Mouse (Mus musculus): ENCODE measurements around the gene 4833423E24Rik.

4833423E24Rik gene

DNA sequence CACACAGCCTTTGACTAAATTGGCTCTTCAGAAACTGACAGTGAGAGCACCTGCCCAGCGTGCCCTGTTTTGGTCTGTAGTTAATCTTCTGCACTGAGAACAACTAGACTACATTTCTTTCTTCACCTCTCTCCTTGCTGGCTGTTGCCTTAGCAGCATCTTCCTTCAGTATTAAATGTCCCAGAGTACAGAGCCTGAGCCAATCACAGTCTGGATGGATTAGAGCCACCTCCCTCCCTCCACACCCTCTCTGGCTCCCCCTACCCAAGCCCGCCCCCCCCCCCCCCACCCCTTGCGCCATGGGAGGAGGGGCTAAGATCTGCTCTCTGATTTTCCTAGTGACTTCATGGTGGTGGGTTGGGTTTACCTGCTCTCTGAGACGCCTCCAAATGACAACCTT, at the start of gene 4833423E24Rik:
4833423E24Rik (minus strand) TSS at position 146 of the 400 bp plus-strand sequence.
- DNase-seq (ENCODE audit: low spot score in 2 of 2), result no peak

DNA sequence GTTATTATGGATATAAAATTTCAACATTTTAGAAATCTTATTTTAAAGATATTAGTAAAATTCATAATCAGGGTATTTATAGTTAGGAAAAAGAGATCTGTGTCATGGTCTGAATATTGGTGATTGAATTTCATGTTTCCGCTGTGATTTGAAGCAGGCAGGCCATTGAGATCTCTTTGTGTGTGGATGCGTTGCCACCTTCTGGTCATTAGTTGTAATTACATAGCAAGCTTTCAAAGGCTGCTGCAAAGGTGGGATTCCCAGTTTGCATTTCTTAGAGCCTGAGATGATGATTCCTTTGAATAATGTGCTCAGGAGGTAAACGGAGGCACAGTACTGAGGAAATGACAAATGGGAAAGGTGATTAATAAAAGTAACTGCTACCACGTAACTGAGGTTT, 42.4 kb upstream of the 4833423E24Rik start:
- DNase-seq (ENCODE audit: low spot score in 2 of 2), result peak; percentile 6 to 37

DNA sequence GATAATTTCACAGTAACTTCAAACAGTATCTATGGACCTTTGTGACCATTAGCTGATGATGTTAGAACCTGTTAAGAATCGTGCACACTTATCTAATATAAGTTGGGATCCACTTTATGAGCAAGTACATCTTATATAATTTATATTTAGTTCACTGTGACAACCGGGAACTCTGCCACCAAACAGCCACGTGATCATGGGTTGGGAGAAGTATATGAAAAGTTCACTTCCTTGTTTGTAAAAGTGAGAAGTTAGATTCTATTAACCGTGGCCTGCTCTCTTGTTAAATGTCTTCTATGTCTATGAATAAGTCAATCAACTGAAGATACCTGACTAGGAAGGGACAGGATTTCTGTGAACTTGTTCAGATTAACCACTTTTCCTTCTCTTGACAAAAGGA, 41.4 kb upstream of the 4833423E24Rik start:
- DNase-seq (ENCODE audit: low spot score in 2 of 2), result no peak

DNA sequence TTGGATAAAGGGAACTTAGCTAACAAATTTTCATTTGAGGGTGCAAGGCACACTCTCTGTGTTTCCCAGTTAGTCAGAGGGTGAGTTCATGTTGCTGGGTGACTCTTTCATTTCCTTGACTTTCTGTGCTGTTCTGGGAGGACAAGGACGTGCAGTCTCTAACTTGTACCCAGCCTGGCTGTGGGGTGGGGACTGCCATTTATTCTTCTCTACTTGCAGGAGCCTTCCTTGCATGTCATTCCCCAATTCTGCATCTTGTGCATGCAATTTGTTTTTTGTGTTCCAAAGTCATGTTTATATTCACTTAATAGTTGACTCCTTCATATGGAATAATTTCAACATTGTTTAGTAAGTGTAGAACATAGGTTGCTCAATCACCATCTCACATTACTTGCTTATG, 36.0 kb upstream of the 4833423E24Rik start:
- DNase-seq (ENCODE audit: low spot score in 2 of 2), result no peak

DNA sequence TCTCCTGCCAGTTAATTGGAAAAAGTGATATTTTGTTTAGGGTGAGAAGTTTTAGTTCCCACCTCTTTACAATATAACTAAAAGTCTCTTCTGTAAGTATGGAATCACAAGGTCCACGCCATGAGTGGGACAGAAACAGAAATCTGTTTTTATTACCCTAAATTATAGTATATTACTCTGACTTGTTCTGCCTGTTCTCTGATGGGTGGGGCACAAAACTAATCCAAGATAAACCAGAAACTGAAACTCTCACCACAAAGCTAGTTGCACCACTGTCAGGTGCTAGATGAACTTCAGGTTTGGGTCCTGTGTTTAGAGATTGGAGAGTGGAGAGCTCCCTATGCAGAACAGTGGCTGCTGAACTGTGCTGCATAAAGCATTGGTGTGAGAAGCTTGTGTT, 15.1 kb upstream of the 4833423E24Rik start:
- no peak for DNase-seq (ENCODE audit: low spot score in 2 of 2)

DNA sequence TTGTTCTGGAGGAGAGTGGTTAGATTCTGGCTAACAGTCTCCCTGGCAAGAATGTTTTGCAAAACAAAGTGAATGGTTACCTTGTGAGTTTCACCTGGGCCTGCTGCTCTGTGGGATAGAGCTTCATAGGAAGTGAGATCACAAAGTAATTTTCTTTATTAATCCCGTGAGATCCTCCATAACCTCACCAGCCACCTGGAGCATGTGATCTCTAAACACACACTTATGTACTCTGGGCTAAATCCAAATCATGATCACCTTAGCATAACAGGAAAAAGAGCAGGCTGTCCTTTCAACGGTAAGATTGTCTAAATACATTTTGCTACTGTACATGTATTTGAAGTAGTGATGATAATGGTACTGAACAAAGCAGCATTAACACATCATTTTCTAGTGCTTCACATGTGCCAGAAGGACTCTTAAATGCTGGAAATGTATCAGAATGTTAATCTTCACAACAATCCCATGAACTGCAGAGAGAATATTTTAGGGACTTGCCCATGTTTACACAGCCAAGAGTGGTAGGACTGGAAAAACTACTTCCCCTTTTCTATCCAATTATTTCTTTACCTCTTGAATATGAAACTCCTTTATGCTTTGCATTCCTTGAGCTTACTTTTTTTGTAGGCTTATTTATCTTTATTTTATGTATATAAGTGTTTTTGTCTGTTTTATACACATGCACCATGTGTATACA, 13.4 kb upstream of the 4833423E24Rik start:
- no peak for DNase-seq (ENCODE audit: low spot score in 2 of 2)

DNA sequence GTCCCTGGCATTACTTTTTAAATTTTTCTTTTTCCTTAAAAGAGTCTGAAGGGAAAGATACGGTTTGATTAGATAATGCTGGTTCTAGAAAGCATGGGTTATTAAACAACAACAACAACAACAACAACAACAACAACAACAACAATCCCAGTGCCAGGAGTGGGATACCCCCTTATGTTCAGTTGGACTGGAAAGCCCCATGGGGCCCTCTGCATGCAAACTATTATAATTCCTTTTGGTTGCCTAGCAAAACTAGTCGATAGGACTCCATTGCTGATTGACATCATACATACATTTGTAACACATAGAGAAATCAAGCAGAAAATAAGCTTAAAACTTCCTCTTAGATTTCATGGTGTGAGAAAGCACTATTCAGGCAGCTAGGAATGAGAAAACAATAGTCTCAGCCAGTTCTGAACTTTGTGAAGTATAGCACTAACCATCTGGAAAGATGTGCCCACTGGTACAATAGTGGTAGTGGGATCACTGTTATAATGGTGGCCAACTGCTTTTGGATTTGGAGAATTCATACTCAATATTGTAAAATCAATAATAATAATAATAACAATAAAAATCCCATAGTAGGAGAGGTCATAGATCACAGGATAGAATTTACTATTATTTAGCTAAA, 4.2 kb upstream of the 4833423E24Rik start:
- DNase-seq (ENCODE audit: low spot score in 2 of 2), result no peak

DNA sequence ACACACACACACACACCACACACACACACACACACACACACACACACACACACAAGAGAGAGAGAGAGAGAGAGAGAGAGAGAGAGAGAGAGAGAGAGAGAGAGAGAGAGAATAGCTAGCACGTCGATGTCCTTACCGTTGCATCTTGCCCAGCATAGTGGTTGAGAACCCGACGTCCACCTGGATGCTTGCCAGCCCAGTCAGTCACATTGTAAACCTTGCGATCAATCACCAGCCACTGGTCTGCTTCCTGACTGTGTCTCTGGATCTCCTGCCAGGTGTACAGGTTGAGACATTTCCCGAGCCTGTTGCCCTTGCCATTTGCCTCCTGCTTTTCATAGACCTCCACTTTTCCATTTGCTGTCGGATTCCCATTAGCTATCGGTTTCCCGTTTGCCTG, 532 bp downstream of the 4833423E24Rik start:
- no peak for DNase-seq (ENCODE audit: low spot score in 2 of 2)

DNA sequence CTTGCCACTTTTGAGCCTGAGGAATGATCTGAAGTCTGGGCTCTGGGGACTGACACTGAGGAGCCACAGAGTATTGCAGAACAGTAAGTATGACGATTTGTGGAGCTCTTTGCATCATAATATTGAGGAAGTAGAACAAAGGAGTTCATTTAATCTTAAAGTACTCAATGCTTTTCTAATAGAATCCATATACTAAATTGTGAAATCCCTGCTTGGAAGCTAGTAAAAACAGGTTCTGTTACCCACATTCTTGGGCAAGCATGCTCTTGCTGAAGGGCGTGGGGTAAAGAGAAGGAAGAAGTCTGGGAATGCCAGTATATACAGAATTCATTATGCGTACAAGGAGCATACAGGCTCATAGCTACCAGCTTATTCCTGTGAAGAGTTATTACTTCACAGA, 8.4 kb downstream of the 4833423E24Rik start:
- no peak for DNase-seq (ENCODE audit: low spot score in 2 of 2)

DNA sequence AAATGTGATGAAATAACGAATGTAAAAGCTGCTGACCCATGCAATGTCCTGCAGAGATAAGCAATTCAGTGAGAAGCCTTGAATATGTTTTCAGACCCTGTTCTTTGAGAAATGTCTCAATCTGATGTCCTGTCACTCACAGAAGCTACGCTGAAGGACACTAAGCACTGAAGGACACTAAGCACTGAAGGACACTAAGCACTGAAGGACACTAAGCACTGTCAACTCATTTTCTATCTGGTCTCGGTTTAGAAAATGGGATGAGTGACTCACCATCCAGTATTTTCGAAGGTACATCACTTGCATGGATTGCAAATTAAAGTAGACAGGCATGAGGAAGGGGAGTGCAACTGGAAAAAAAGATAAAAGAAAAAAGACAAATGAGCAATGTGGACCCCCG, 28.4 kb downstream of the 4833423E24Rik start:
- DNase-seq (ENCODE audit: low spot score in 2 of 2), result no peak

DNA sequence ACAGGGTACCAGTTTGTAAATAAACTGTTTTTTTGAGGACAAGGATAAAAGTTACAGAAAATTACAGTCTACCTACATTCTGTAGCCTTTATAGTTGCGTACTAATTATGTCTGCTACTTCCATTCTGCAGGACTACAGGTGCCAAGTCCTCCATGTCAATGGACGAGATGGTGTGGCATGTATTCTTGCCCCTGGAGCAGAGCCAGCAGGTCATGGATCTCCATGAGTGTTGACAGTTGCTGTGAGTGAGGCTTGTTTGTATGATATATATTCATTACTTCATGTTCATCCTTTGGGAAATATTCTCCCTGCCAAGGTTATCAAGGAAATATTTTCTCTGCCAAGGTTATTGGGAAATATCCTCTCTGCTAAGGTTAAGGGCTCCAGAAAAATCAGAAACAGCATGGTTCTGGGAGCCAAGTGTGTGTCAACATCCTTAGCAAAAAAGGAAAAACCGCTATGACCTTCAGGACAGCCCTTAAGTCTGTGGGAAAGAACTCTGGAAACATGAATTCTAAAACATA, 52.0 kb downstream of the 4833423E24Rik start:
- no peak for DNase-seq (ENCODE audit: low spot score in 2 of 2)

DNA sequence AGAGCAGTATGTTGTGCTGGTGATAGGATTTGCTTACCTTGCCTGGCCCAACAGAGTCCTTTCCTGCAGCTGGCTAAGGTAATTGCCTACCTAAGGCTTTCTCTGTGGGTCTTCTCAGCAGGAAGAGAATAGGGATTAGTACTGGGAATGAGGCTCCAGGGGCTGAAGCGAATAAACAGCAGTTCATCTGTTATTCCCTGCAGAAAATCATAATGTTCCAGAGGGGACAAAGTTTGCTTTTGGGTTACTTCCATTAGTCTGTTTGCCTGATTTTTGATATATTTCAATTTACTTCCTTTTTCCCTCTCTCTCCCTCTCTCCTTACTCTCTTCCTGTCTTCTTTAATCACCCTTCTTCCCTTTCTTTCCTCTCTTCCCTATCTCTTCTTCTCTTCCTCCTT, 75.3 kb downstream of the 4833423E24Rik start, which contains the start of gene Olfr995:
Olfr995 (minus strand) TSS at position 101 of the 400 bp plus-strand sequence.
- no peak for DNase-seq (ENCODE audit: low spot score in 2 of 2)

DNA sequence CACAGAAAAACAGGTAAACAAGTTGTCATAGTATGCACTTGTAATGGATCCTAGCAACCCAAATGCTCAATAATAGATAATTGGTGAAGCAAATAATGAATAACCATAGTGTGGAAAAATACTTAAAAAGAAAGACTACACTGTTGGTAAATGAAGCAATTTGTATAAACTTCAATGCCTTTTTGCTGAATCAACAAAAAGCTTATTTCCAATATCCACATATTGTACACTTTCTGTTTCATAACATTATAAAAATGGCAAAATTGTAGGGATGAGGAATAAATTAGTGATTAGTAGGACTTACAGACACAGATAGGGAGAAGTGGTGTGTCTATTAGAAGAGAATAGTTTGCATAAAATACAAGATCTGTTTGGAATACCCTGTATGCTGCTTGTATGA, 76.3 kb downstream of the 4833423E24Rik start:
- no peak for DNase-seq (ENCODE audit: low spot score in 2 of 2)

DNA sequence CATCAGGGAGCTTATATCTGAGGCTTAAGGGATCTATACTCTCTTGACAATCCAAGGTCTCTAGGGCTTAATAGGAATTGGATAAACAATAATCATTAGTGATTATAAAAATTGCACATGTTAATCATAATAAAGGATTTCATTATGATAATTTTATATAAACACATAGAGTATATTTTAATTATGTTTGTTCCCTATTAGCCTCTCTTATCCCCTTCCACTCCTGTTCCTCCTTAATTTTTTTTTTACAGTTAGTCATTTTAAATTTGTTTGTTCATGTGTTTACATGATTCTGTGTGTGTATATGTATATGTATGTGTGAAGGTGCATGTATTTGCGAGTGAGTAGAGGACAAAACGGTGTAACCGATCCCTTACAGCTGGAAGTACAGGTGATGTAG, 82.5 kb downstream of the 4833423E24Rik start, which contains the start of gene Olfr994:
Olfr994 (minus strand) TSS at position 101 of the 400 bp plus-strand sequence.
- no peak for DNase-seq (ENCODE audit: low spot score in 2 of 2)

Measured in frontal cortex, postnatal 10 days (tissue).